Comparison of ENCODE assay signal across 23 mouse cellular contexts in genomic region chrX:152635397-152635796, GRCm38 (mm10).
A peak's percentile ranks its signal among the peaks of the same experiment; 100 is the strongest.
DNase-seq lines count a peak whose midpoint lies in the region; ATAC-seq and TF ChIP-seq lines count a peak whose summit lies in the region.
"Had no signal": no experiment of that assay in that cellular context is flagged by ENCODE, and none has a peak within 500 bp of the region (broad histone marks: within the 10 kb centered on the region; RNA-seq: fewer than 3 reads in every experiment).

No protein-coding gene starts in this region.

- H3K36me3 ChIP-seq in intestine, embryonic 16.5 days (ENCODE audit: control insufficient read depth, insufficient read depth, low read length) = no peaks in the 10 kb centered on the region
- H3K36me3 ChIP-seq in kidney, embryonic 16.5 days (ENCODE audit: insufficient read depth, low read length) = no peaks in the 10 kb centered on the region
- H3K36me3 ChIP-seq: embryonic facial prominence, embryonic 13.5 days; embryonic facial prominence, embryonic 15.5 days; forebrain, embryonic 15.5 days had no signal

- TF ChIP-seq POLR2A in lung, adult 2 months (IDR thresholded peaks at IDR 0.05; ENCODE audit: borderline replicate concordance, extremely low read depth, low read depth, low read length) = no peak

- no peak for TF ChIP-seq CTCF in lung, adult 2 months (IDR thresholded peaks at IDR 0.05; ENCODE audit: insufficient read depth, low read length)

- no peak overlapping the region for H3K4me3 ChIP-seq in lung, adult 2 months (replicated peaks; ENCODE audit: extremely low read depth, low read depth, low read length)
- no peak overlapping the region for H3K4me3 ChIP-seq in intestine, embryonic 16.5 days (ENCODE audit: low read length)
- H3K4me3 ChIP-seq in kidney, embryonic 16.5 days (ENCODE audit: low read length) = no peak overlapping the region
- H3K4me3 ChIP-seq: embryonic facial prominence, embryonic 13.5 days; embryonic facial prominence, embryonic 15.5 days; erythroblast, embryonic 14.5 days; forebrain, embryonic 13.5 days; forebrain, embryonic 15.5 days had no signal

- H3K27me3 ChIP-seq in intestine, embryonic 16.5 days (replicated peaks; ENCODE audit: control insufficient read depth, insufficient read depth, low read length) = no peaks in the 10 kb centered on the region
- 0 out of 2 replicates have a peak, but pooled peaks cover 2% of the 10 kb centered on the region for H3K27me3 ChIP-seq in kidney, embryonic 16.5 days (ENCODE audit: insufficient read depth, low read length)
- H3K27me3 ChIP-seq: embryonic facial prominence, embryonic 15.5 days; forebrain, embryonic 13.5 days; forebrain, embryonic 15.5 days had no signal

- WGBS in lung, adult 2 months = 79% methylated on average over 12 of the region's 12 CpGs
- 94% methylated on average over 12 of the region's 12 CpGs for WGBS in intestine, embryonic 16.5 days
- 86% methylated on average over 12 of the region's 12 CpGs for WGBS in kidney, embryonic 16.5 days

- no peak overlapping the region for H3K4me2 ChIP-seq in intestine, embryonic 16.5 days (ENCODE audit: low read depth, low read length)
- no peak overlapping the region for H3K4me2 ChIP-seq in kidney, embryonic 16.5 days (replicated peaks; ENCODE audit: low read depth, low read length)
- H3K4me2 ChIP-seq: embryonic facial prominence, embryonic 13.5 days; embryonic facial prominence, embryonic 15.5 days; forebrain, embryonic 13.5 days; forebrain, embryonic 15.5 days had no signal

- DNase-seq in lung, adult 2 months = peak; percentile 22
- DNase-seq in lung, postnatal 10 days = peak; percentile 27
- DNase-seq in lung, postnatal 25 days (ENCODE audit: low spot score) = peak; percentile 72
- DNase-seq in lung, postnatal 4 days = peak; percentile 26 to 59
- DNase-seq in urinary bladder, adult 18-20 months (ENCODE audit: low spot score in 2 of 2) = no peak
- DNase-seq: adrenal gland, adult 2 months; adrenal gland, postnatal 10 days; adrenal gland, postnatal 25 days; cerebellum, adult 11 months; cerebellum, adult 18-20 months; cerebellum, adult 8-10 months; cerebellum, adult 9-11 months; cerebellum, postnatal 14 days; cerebellum, postnatal 36 days; embryo, embryonic 11 days had no signal

- no peaks in the 10 kb centered on the region for H3K4me1 ChIP-seq in lung, adult 2 months (ENCODE audit: control insufficient read depth, insufficient read depth, low read length)
- H3K4me1 ChIP-seq in intestine, embryonic 16.5 days (ENCODE audit: control insufficient read depth, insufficient read depth, low read length) = no peaks in the 10 kb centered on the region
- no peaks in the 10 kb centered on the region for H3K4me1 ChIP-seq in kidney, embryonic 16.5 days (ENCODE audit: insufficient read depth, low read length)
- H3K4me1 ChIP-seq: embryonic facial prominence, embryonic 13.5 days; embryonic facial prominence, embryonic 15.5 days; forebrain, embryonic 13.5 days; forebrain, embryonic 15.5 days had no signal

- H3K9me3 ChIP-seq in intestine, embryonic 16.5 days (ENCODE audit: control insufficient read depth, low read length) = no peaks in the 10 kb centered on the region
- H3K9me3 ChIP-seq in kidney, embryonic 16.5 days (ENCODE audit: low read length) = no peaks in the 10 kb centered on the region
- H3K9me3 ChIP-seq: embryonic facial prominence, embryonic 13.5 days; embryonic facial prominence, embryonic 15.5 days; forebrain, embryonic 13.5 days; forebrain, embryonic 15.5 days had no signal

- no peak overlapping the region for H3K27ac ChIP-seq in intestine, embryonic 16.5 days (ENCODE audit: low read length)
- no peak overlapping the region for H3K27ac ChIP-seq in kidney, embryonic 16.5 days (ENCODE audit: low read length)
- H3K27ac ChIP-seq: embryonic facial prominence, embryonic 13.5 days; embryonic facial prominence, embryonic 15.5 days; forebrain, embryonic 13.5 days; forebrain, embryonic 15.5 days had no signal

- ATAC-seq in intestine, embryonic 16.5 days = no peak
- no peak for ATAC-seq in kidney, embryonic 16.5 days (ENCODE audit: low FRiP score, low TSS enrichment)
- ATAC-seq in frontal cortex, adult (ENCODE audit: low TSS enrichment) = no peak
- ATAC-seq: forebrain, embryonic 13.5 days; forebrain, embryonic 15.5 days had no signal

- no peak overlapping the region for H3K9ac ChIP-seq in intestine, embryonic 16.5 days (ENCODE audit: low read depth, low read length)
- H3K9ac ChIP-seq in kidney, embryonic 16.5 days (replicated peaks; ENCODE audit: low read length) = no peak overlapping the region
- H3K9ac ChIP-seq: embryonic facial prominence, embryonic 13.5 days; embryonic facial prominence, embryonic 15.5 days; forebrain, embryonic 13.5 days; forebrain, embryonic 15.5 days had no signal

Comparison
In these comparisons a context has a peak if more than half of its experiments do, and no peak if none do; other contexts are left out.
1. DNase-seq: peak in lung, adult 2 months (single experiment), lung, postnatal 10 days (single experiment), lung, postnatal 25 days (single experiment) and lung, postnatal 4 days (2 of 2); none in urinary bladder, adult 18-20 months (0 of 2).